Mouse (Mus musculus): ENCODE measurements around the gene Slc1a4.

DNA sequence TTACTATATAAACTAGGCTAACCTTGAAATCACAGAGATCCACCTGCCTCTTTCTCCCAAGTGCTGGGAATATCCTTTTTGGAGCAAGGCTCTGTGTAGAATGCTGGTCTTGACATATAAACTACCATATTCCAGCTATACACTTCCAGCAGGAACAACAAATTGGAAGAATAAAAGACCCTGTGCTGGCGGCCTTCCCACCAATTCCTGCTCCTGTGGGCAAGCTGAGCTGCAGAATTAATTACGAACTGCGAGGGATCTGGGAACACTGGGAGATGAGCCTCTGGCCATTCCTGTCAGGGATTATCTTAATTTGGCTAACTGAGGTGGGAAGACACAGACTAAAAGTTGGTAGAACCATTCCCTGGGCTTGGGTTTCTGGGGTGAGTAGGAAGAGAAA, 10.1 kb downstream of the Slc1a4 start:
- TF ChIP-seq POLR2A (IDR thresholded peaks at IDR 0.05; ENCODE audit: borderline replicate concordance, insufficient read depth, low read length) (no peak), CTCF (IDR thresholded peaks at IDR 0.05; ENCODE audit: borderline replicate concordance, insufficient read depth, low read depth, low read length) (no peak)
